Mouse (Mus musculus): ENCODE measurements around the gene Dnah12.
"Not testable (repeated sequence)": the region's sequence is repeated elsewhere in the genome, so short reads cannot be mapped to it uniquely, and the experiment has no call there.

Gene Dnah12

GRCm38 (mm10) chr14:26719696-26720095 is 26.6 kb downstream of the Dnah12 start:
- not testable (repeated sequence) for DNase-seq (ENCODE audit: low spot score in 2 of 2)

GRCm38 (mm10) chr14:26724898-26725297 is 31.8 kb downstream of the Dnah12 start:
- DNase-seq (ENCODE audit: low spot score in 2 of 2) = no peak

GRCm38 (mm10) chr14:26758566-26758965 is 65.5 kb downstream of the Dnah12 start:
- no peak for DNase-seq (ENCODE audit: low spot score in 2 of 2)

GRCm38 (mm10) chr14:26764827-26765226 is 71.8 kb downstream of the Dnah12 start:
- DNase-seq (ENCODE audit: low spot score in 2 of 2) = no peak

DNA sequence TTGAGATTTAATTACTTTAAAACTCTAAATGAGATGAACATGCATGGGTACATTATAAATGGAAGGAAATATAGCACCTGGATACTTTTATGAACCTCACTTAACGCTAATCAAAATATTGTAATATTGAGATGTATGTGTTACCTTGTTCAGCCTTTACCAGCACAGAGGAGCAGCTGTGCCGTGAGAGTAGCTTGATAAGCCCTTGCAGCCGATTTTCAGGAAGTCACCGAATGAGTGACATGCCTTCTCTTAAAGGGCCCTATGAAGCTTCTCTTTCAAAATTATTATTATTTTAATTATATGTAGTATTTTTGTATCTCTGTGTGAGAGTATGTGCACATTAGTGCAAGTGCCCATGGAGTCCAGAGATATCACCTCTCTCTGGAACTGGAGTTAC is 75.1 kb downstream of the Dnah12 start:
- no peak for DNase-seq (ENCODE audit: low spot score in 2 of 2)

DNA sequence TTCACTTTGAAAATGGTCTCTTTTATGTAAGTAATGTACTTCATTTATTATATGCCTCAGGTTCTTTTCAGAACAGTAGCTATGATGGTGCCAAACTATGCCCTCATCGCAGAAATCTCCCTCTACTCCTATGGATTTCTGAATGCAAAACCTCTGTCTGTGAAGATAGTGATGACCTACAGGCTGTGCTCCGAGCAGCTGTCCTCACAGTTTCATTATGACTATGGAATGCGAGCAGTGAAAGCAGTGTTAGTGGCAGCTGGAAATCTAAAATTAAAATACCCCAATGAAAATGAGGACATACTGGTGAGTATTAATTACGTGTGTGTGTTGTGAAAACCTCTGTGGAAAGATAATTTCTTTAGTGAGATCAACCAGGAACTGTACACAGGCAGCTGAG is 80.5 kb downstream of the Dnah12 start:
- no peak for DNase-seq (ENCODE audit: low spot score in 2 of 2)

GRCm38 (mm10) chr14:26783731-26784130 is 90.7 kb downstream of the Dnah12 start:
- no peak for DNase-seq (ENCODE audit: low spot score in 2 of 2)

GRCm38 (mm10) chr14:26785695-26786094 is 92.6 kb downstream of the Dnah12 start:
- no peak for DNase-seq (ENCODE audit: low spot score in 2 of 2)

DNA sequence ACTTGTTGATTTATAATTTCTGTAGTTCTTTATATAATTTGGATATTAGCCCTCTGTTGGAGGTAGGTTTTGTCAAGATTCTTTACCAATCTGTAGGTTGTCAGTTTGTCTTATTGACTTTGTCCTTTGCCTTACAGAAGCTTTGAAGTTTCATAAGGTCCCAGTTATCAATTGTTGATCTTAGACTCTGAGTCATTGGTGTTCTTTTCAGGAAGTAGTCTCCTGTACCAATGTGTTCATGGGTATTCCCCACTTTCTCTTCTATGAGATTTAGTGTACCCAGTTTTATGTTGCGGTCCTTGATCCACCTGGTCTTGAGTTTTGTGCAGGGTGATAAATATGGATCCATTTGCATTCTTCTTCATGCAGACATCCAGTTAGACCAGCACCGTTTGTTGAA is 101.4 kb downstream of the Dnah12 start:
- DNase-seq (ENCODE audit: low spot score in 2 of 2) = no peak

GRCm38 (mm10) chr14:26798330-26798729 is 105.3 kb downstream of the Dnah12 start:
- no peak for DNase-seq (ENCODE audit: low spot score in 2 of 2)

- DNase-seq (ENCODE audit: low spot score in 2 of 2) = no peak
Observed at GRCm38 (mm10) chr14:26799286-26799685, 106.2 kb downstream of the Dnah12 start.

DNA sequence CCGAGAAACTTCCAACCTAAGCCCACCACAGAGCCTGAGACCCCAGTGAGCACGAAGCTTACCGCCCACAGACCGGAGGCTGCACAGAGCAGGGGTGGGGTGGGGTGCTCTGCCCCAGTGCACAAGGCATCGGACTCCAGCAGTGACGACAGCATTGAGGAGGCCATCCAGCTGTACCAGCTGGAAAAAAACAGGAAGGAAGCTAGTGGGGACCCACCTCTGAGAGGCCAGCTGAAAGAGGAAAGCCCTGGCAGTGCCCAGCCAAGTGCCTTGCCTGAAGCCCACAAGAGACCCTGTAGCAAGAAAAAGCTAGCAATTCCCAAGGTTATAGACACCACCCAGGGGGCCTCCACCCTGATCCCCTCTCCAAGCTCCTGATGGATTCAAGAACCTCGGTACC is 112.4 kb downstream of the Dnah12 start:
- no peak for DNase-seq (ENCODE audit: low spot score in 2 of 2)

GRCm38 (mm10) chr14:26812734-26813133 is 119.7 kb downstream of the Dnah12 start:
- no peak for DNase-seq (ENCODE audit: low spot score in 2 of 2)

GRCm38 (mm10) chr14:26813871-26814270 is 120.8 kb downstream of the Dnah12 start:
- DNase-seq (ENCODE audit: low spot score in 2 of 2) = no peak

GRCm38 (mm10) chr14:26814908-26815307 is 121.8 kb downstream of the Dnah12 start:
- no peak for DNase-seq (ENCODE audit: low spot score in 2 of 2)

- no peak for DNase-seq (ENCODE audit: low spot score in 2 of 2)
Observed at GRCm38 (mm10) chr14:26816785-26817184, 123.7 kb downstream of the Dnah12 start.

DNA sequence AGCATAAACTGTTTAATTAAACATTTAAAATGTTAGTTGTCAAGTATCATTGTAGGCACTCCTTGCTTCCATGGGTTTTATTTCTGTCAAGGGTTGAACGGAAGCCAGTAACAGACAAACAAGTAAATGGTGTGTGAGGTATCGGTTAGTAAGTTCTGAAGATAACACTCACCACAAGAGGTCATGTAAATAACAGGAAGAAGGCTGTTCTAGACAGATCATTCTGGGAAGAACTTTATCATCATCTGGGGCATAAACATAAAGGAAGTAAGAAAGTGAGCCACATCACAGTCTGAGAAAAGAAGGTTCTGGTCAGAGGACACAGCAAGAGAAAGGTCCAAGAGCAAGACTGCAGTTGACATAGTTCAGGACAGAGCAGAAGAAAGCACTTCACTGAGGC is 132.9 kb downstream of the Dnah12 start:
- no peak for DNase-seq (ENCODE audit: low spot score in 2 of 2)

DNA sequence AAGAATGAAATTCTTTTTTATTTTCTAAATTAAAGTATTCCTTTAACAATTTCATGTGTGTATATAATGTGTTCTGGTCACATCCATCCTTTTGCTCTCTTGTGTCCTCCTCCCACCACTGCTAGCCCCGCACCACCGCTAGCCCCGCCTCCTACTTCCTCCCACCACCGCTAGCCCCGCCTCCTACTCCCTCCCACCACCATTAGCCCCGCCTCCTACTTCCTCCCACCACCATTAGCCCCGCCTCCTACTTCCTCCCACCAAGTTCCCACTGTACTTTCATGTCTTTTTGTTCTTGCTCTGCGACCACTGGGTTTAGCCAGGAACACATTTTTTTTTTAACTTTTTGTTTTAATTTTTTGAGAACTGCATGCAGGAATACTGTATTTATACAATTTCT is 160.0 kb downstream of the Dnah12 start:
- no peak for DNase-seq (ENCODE audit: low spot score in 2 of 2)

DNA sequence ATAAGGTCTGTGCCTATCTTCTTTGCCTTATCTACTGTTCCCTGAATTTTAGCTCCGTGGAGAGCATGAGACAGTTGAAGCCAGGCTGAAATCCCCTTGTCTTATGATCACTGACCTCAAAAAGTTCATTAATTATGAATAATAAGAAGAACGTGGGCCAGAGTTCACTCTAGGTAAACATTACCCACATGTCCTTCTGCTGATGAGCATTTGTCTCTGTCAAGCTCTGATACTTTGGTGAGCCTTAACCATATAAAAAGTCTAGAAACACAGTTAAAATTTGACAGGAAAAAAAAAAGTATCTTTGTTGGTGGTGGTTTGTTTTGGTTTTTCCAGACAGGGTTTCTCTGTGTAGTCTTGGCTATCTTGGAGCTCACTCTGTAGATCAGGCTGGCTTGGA is 161.0 kb downstream of the Dnah12 start:
- no peak for DNase-seq (ENCODE audit: low spot score in 2 of 2)

- no peak for DNase-seq (ENCODE audit: low spot score in 2 of 2)
Observed at GRCm38 (mm10) chr14:26858364-26858763, 165.3 kb downstream of the Dnah12 start.

GRCm38 (mm10) chr14:26859024-26859423 is 165.9 kb downstream of the Dnah12 start:
- no peak for DNase-seq (ENCODE audit: low spot score in 2 of 2)

- no peak for DNase-seq (ENCODE audit: low spot score in 2 of 2)
Observed at GRCm38 (mm10) chr14:26867356-26867755, 174.3 kb downstream of the Dnah12 start.

DNA sequence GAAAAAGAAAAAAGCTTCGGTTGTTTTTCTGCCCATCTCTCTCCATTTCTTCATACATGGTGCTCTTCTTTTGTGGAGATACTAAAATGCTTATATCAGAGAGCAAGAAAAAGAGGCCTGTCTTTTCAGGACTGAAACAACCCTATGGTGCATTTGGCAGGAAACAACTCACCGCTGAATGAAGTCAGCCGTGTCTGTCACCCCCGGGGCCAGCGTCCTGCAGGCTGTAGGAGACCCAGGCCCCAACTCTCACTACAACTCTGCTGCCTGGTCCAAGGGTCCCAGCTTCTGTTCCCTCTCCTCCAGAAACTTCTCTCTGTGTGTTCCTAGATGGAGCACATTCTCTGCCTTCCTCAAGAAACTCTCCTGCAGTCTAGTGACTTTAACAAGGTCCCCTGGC is 175.2 kb downstream of the Dnah12 start:
- no peak for DNase-seq (ENCODE audit: low spot score in 2 of 2)

GRCm38 (mm10) chr14:26878756-26879155 is 185.7 kb downstream of the Dnah12 start:
- DNase-seq (ENCODE audit: low spot score in 2 of 2) = no peak

GRCm38 (mm10) chr14:26879976-26880375 is 186.9 kb downstream of the Dnah12 start:
- no peak for DNase-seq (ENCODE audit: low spot score in 2 of 2)

Data from urinary bladder, postnatal 36 days (tissue).